Mouse (Mus musculus) neural tube, embryonic 11.5 days (tissue): ENCODE measurements at regions not wholly inside any gene's neighbourhood (a gene's known extent, or its start where the extent isn't known, plus 50 kb on each side); places are given as distances from the start of the nearest gene placed in this dataset.
A peak's percentile ranks its signal among the peaks of the same experiment; 100 is the strongest.

Source experiments
- ATAC-seq: fragments of 200-750 bp; cut with Nextera tagmentation; 2 replicates; pipeline ENCODE4 v1.8.0; 2017; ENCODE audit warnings: moderate number of reproducible peaks, mild to moderate bottlenecking, moderate TSS enrichment, moderate library complexity; ENCODE audit not compliant: insufficient read depth, low FRiP score, low TSS enrichment
- DNase-seq: peaks from one replicate; pipeline ENCODE4 v3.0.0-alpha.2; 2015; ENCODE audit warnings: low spot score
- H3K27ac ChIP-seq: fragments of 300-500 bp; sonication (generic); 2 replicates; pipeline ENCODE4 v1.5.1; 2014; ENCODE audit warnings: low read depth, mild to moderate bottlenecking, low read length
- H3K27me3 ChIP-seq: fragments of 300-500 bp; sonication (generic); 2 replicates; pipeline ENCODE4 v1.6.1; 2014; ENCODE audit warnings: mild to moderate bottlenecking, low read length, mixed read lengths; ENCODE audit not compliant: control insufficient read depth, insufficient read depth
- H3K36me3 ChIP-seq: fragments of 300-500 bp; sonication (generic); 2 replicates; pipeline ENCODE4 v1.6.1; 2014; ENCODE audit warnings: mild to moderate bottlenecking, low read length, moderate library complexity, mixed read lengths; ENCODE audit not compliant: control insufficient read depth, insufficient read depth
- H3K4me1 ChIP-seq: fragments of 300-500 bp; sonication (generic); 2 replicates; pipeline ENCODE4 v1.6.1; 2014; ENCODE audit warnings: low read length, mixed read lengths; ENCODE audit not compliant: control insufficient read depth, insufficient read depth
- H3K4me2 ChIP-seq: fragments of 300-500 bp; sonication (generic); 2 replicates; pipeline ENCODE4 v1.6.1; 2014; ENCODE audit warnings: low read depth, mild to moderate bottlenecking, moderate library complexity
- H3K4me3 ChIP-seq: fragments of 300-500 bp; sonication (generic); 2 replicates; pipeline ENCODE4 v1.5.1; 2014; ENCODE audit warnings: low read depth, low read length
- H3K9ac ChIP-seq: fragments of 300-500 bp; sonication (generic); 2 replicates; pipeline ENCODE4 v1.6.1; 2014; ENCODE audit warnings: mild to moderate bottlenecking, low read length
- H3K9me3 ChIP-seq: fragments of 300-500 bp; sonication (generic); 2 replicates; pipeline ENCODE4 v1.6.1; 2016; ENCODE audit warnings: low read length; ENCODE audit not compliant: control insufficient read depth
- WGBS: fragments of 180-500 bp; shearing (Covaris S2); extraction: QIAGEN DNeasy Blood & Tissue Kit; methylation state at CpG from one replicate; pipeline ENCODE4 v1.1.7; 2014; 5-methylcytosine and 5-hydroxymethylcytosine counted together

DNA sequence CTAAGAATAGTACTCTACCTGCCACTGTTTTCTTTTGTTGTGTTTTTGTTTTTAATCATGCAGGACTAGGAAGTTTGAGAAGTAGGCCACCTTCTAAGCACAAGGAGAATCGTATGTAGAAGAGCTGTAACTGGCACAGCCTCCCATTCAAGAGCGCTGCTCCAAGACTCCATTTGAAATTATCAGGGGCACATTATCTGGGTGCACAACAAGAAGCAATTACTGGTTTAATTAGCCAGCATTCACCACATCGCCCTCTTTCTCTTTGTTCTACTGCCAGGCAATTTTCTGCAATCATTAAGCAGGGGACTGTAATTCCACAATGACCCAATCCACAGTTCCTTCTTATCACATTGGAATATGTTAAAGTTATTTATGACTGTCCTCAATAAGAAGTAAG lies 1220.8 kb upstream of the Pabpc4l start:
- Histone ChIP-seq H3K27me3 (no peaks in the 10 kb centered on the region), H3K4me3 (no peak overlapping the region), H3K36me3 (no peaks in the 10 kb centered on the region), H3K9me3 (no peaks in the 10 kb centered on the region), H3K9ac (no peak overlapping the region), H3K4me2 (no peak overlapping the region), H3K4me1 (no peaks in the 10 kb centered on the region), H3K27ac (no peak overlapping the region)
- ATAC-seq, result peak; percentile 50; the same call in 1 of the 2 replicates
- DNase-seq, result no peak
- WGBS, result 38% methylated on average over 3 of the region's 3 CpGs

DNA sequence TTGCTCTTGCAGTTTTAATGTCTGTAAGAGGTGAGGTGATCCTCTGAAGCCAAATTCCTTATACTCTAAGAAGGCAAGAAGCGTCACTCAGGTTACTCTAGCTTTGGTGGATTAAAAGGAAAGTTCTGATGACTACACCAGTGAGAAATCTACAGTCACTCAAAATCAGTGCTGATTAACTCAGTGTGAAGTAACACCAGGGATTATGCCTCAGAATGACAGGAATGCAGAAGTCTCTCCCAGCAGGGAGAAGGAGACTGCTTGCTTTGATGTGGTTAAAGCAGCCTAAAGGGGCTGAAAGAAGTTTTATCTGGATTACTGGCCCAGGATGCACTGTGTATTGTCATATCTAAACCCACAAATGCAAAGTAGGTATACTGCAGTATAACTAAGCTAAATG lies 1214.5 kb upstream of the Pabpc4l start:
- no peak for ATAC-seq
- Histone ChIP-seq H3K4me2 (no peak overlapping the region), H3K36me3 (no peaks in the 10 kb centered on the region), H3K9me3 (no peaks in the 10 kb centered on the region), H3K9ac (no peak overlapping the region), H3K27ac (no peak overlapping the region), H3K27me3 (no peaks in the 10 kb centered on the region), H3K4me1 (no peaks in the 10 kb centered on the region), H3K4me3 (no peak overlapping the region)
- WGBS, result 48% methylated on average over 1 of the region's 1 CpGs
- DNase-seq, result no peak

DNA sequence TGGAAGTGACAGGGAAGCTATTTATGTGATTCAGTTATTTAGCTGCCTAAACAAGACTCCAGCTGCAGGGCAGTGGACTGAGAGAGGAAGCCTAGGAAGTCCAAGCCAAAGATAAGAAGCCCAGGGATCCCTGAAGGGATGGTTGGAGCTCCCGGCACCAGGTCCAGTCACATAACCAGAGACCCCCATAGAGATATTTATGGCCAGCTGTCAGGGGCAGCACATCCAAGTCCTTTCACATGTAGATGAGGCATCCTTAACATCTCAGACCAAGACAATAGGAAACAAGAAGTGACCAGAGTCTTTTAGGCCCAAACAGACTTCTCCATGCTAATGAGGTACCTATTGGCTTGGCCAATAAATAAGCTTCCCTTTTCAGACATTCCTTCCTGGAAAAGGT lies 1212.5 kb upstream of the Pabpc4l start:
- H3K4me1 ChIP-seq, result no peaks in the 10 kb centered on the region
- peak; percentile 50; the same call in 1 of the 2 replicates for ATAC-seq
- no peak overlapping the region for H3K27ac ChIP-seq
- H3K4me3 ChIP-seq, result no peak overlapping the region
- H3K9ac ChIP-seq, result no peak overlapping the region
- WGBS, result 23% methylated on average over 1 of the region's 1 CpGs
- no peaks in the 10 kb centered on the region for H3K27me3 ChIP-seq
- no peaks in the 10 kb centered on the region for H3K36me3 ChIP-seq
- no peak overlapping the region for H3K4me2 ChIP-seq
- H3K9me3 ChIP-seq, result no peaks in the 10 kb centered on the region
- DNase-seq, result no peak
